Mouse (Mus musculus) olfactory bulb, adult 2 months (tissue): ENCODE results near the gene Bcl2l14.

ENCODE experiments used
- CTCF ChIP-seq: fragments of 200-500 bp; IDR thresholded peaks from 2 replicates; pipeline ENCODE4 v1.5.1; 2012; ENCODE audit warnings: low read depth, mild to moderate bottlenecking, low read length, moderate library complexity; ENCODE audit not compliant: insufficient read depth
- POLR2A ChIP-seq: fragments of 200-500 bp; IDR thresholded peaks from 2 replicates; pipeline ENCODE4 v1.6.1; 2012; ENCODE audit warnings: mild to moderate bottlenecking, low read depth, low read length, moderate library complexity; ENCODE audit not compliant: insufficient read depth

DNA sequence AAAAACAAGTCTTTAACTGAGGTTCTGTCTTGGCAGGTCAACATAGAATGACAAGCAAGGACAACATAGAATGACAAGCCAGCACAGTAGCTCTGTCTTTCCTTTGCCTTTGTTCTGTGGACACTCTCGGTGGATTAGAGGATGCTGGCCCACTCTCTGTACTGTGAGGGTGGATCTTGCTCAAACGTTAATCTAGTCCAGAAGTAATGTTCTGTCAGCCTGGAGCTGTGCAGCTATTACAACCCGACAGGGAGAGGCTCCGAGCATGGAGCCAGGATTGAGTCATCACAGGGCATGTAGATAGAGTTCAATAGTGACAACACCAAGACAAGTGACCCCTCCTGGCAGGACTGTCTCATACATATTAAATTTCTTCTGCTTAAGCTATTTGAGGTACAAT is 42.4 kb upstream of the Bcl2l14 start:
- TF ChIP-seq CTCF (no peak), POLR2A (no peak)
